Mouse (Mus musculus) kidney, adult 2 months (tissue): ENCODE results near the gene Clcf1. TPM values are rescaled to one million over a fixed set of nuclear protein-coding genes. Genes with fewer than 3 reads are reported as not detected.
A peak's percentile ranks its signal among the peaks of the same experiment; 100 is the strongest.

Experiments
- DNase-seq: peaks from one replicate; pipeline ENCODE4 v3.0.0; 2021
- H3K27ac ChIP-seq: fragments of 200-500 bp; 2 replicates; pipeline ENCODE4 v1.5.1; 2012; ENCODE audit warnings: low read depth, low read length, control low read depth, inconsistent platforms; ENCODE audit not compliant: insufficient read depth
- H3K27me3 ChIP-seq: fragments of 200-500 bp; replicated peaks from 2 replicates; pipeline ENCODE4 v1.6.1; 2012; ENCODE audit warnings: mild to moderate bottlenecking, moderate library complexity, low read length, inconsistent platforms; ENCODE audit not compliant: control insufficient read depth, insufficient read depth
- H3K36me3 ChIP-seq: fragments of 200-500 bp; 2 replicates; pipeline ENCODE4 v1.6.1; 2012; ENCODE audit warnings: mild to moderate bottlenecking, moderate library complexity, low read length, inconsistent platforms; ENCODE audit not compliant: control insufficient read depth, insufficient read depth
- H3K4me1 ChIP-seq: fragments of 200-500 bp; 2 replicates; pipeline ENCODE4 v1.6.1; 2011; ENCODE audit warnings: low read length; ENCODE audit not compliant: control insufficient read depth, insufficient read depth
- H3K4me3 ChIP-seq: fragments of 200-500 bp; 2 replicates; pipeline ENCODE4 v1.5.1; 2011; ENCODE audit warnings: mild to moderate bottlenecking, low read depth, low read length, control low read depth; ENCODE audit not compliant: insufficient read depth
- CTCF ChIP-seq: fragments of 200-500 bp; conservative IDR thresholded peaks from 2 replicates; pipeline ENCODE4 v1.5.1; 2011; ENCODE audit warnings: low read depth, mild to moderate bottlenecking, control low read depth, low read length, moderate library complexity, mixed read lengths; ENCODE audit not compliant: insufficient read depth, insufficient read length
- POLR2A ChIP-seq: fragments of 200-500 bp; IDR thresholded peaks from one replicate; pipeline ENCODE4 v1.6.1; 2011; ENCODE audit warnings: low read depth, low read length, control low read depth
- WGBS: fragments of 180-500 bp; shearing (Covaris S2); methylation state at CpG from one replicate; pipeline ENCODE4 v1.1.7; 2018; 5-methylcytosine and 5-hydroxymethylcytosine counted together
- polyA plus RNA-seq: library from polyadenylated mRNA; depleted of rRNA; stranded (reverse); fragments of >200 nt; gene quantifications from 2 replicates; pipeline ENCODE4 v1.2.3, GENCODE M21; 2012; rRNA removed

The Clcf1 gene
- polyA plus RNA-seq: 13.6 TPM in 2 replicates

GRCm38 (mm10) chr19:4214071-4214770 lies at the start of gene Clcf1, which contains the start of gene AC109138.7:
Gene Clcf1, plus strand, starts transcription at chr19:4214238.
Gene AC109138.7, plus strand, starts transcription at chr19:4214357.
- WGBS: 2% methylated on average over 49 of the region's 49 CpGs
- Histone ChIP-seq H3K27me3 (no peaks in the 10 kb centered on the region), H3K4me3 (peak within 1 kb of the TSS; percentile 60), H3K27ac (peak within 1 kb of the TSS; percentile 41), H3K36me3 (no peaks in the 10 kb centered on the region), H3K4me1 (peaks cover 9% of the 10 kb centered on the region)
- DNase-seq: peak; percentile 51
- no peak for TF ChIP-seq CTCF

- Histone ChIP-seq H3K36me3 (no peaks in the 10 kb centered on the region), H3K27ac (no peak overlapping the region), H3K4me3 (no peak overlapping the region), H3K27me3 (no peaks in the 10 kb centered on the region), H3K4me1 (peaks cover 7% of the 10 kb centered on the region; the same call in 1 of the 2 replicates)
- WGBS: 76% methylated on average over 2 of the region's 2 CpGs
- TF ChIP-seq CTCF (no peak), POLR2A (no peak)
- no peak for DNase-seq
Measured at GRCm38 (mm10) chr19:4164721-4165120, 49.3 kb upstream of the Clcf1 start.

GRCm38 (mm10) chr19:4166678-4167476 lies 47.2 kb upstream of the Clcf1 start:
- Histone ChIP-seq H3K27ac (no peak overlapping the region), H3K4me1 (peaks cover 13% of the 10 kb centered on the region; the same call in 1 of the 2 replicates), H3K27me3 (no peaks in the 10 kb centered on the region), H3K36me3 (no peaks in the 10 kb centered on the region), H3K4me3 (no peak overlapping the region)
- no peak for DNase-seq
- WGBS: 88% methylated on average over 9 of the region's 9 CpGs
- TF ChIP-seq POLR2A (no peak), CTCF (no peak)

- TF ChIP-seq CTCF (peak; percentile 81), POLR2A (peak; percentile 67)
- peak overlapping the region; percentile 62 for H3K4me3 ChIP-seq
- WGBS: 1% methylated on average over 43 of the region's 43 CpGs
Measured at GRCm38 (mm10) chr19:4169378-4169784, 44.7 kb upstream of the Clcf1 start.

GRCm38 (mm10) chr19:4169810-4170209 lies 44.2 kb upstream of the Clcf1 start:
- peak overlapping the region; percentile 62 for H3K4me3 ChIP-seq
- H3K27ac ChIP-seq: peak overlapping the region; percentile 87
- TF ChIP-seq POLR2A: no peak
- TF ChIP-seq CTCF: no peak
- 4% methylated on average over 27 of the region's 27 CpGs for WGBS
- H3K4me1 ChIP-seq: peaks cover 5% of the 10 kb centered on the region; the same call in 1 of the 2 replicates
- no peaks in the 10 kb centered on the region for H3K27me3 ChIP-seq
- DNase-seq: no peak
- H3K36me3 ChIP-seq: no peaks in the 10 kb centered on the region

More at GRCm38 (mm10) chr19:4169378-4169784, 44.7 kb upstream of the Clcf1 start:
- Histone ChIP-seq H3K4me1 (peaks cover 5% of the 10 kb centered on the region; the same call in 1 of the 2 replicates), H3K27ac (peak overlapping the region; percentile 87), H3K36me3 (no peaks in the 10 kb centered on the region), H3K27me3 (no peaks in the 10 kb centered on the region)
- peak; percentile 100 for DNase-seq

- no peak for TF ChIP-seq POLR2A
- TF ChIP-seq CTCF: no peak
- no peaks in the 10 kb centered on the region for H3K27me3 ChIP-seq
- no peak for DNase-seq
- no peaks in the 10 kb centered on the region for H3K36me3 ChIP-seq
- H3K4me1 ChIP-seq: peaks cover 5% of the 10 kb centered on the region; the same call in 1 of the 2 replicates
- no peak overlapping the region for H3K4me3 ChIP-seq
- no peak overlapping the region for H3K27ac ChIP-seq
- WGBS: 90% methylated on average over 10 of the region's 10 CpGs
Measured at GRCm38 (mm10) chr19:4170723-4171392, 43.2 kb upstream of the Clcf1 start.
